Comparison of ENCODE assay signal across 8 mouse cellular contexts in genomic region chr1:85895391-85895837, GRCm38 (mm10). TPM values are rescaled to one million over a fixed set of nuclear protein-coding genes. Genes with fewer than 3 reads are reported as not detected.
DNase-seq lines count a peak whose midpoint lies in the region; ATAC-seq and TF ChIP-seq lines count a peak whose summit lies in the region.

No protein-coding gene starts in this region.

- H3K4me3 ChIP-seq in intestine, embryonic 15.5 days (replicated peaks) = peak overlapping the region; percentile 84
- peak overlapping the region; percentile 82 for H3K4me3 ChIP-seq in limb, embryonic 14.5 days (replicated peaks; ENCODE audit: low read length)
- H3K4me3 ChIP-seq in midbrain, embryonic 13.5 days (replicated peaks) = peak overlapping the region; percentile 86

- 2% methylated on average over 15 of the region's 15 CpGs for WGBS in intestine, embryonic 15.5 days
- 2% methylated on average over 15 of the region's 15 CpGs for WGBS in limb, embryonic 14.5 days
- WGBS in midbrain, embryonic 13.5 days = 2% methylated on average over 15 of the region's 15 CpGs

- no peak for TF ChIP-seq POLR2A in limb, embryonic 14.5 days (IDR thresholded peaks at IDR 0.05; ENCODE audit: borderline replicate concordance, extremely low read depth, insufficient read depth, insufficient read length)

- H3K4me1 ChIP-seq in intestine, embryonic 15.5 days (replicated peaks) = peaks cover 47% of the 10 kb centered on the region
- H3K4me1 ChIP-seq in limb, embryonic 14.5 days (ENCODE audit: control insufficient read depth, insufficient read depth, low read length) = peaks cover 51% of the 10 kb centered on the region
- peaks cover 59% of the 10 kb centered on the region for H3K4me1 ChIP-seq in midbrain, embryonic 13.5 days (replicated peaks)

- H3K9ac ChIP-seq in intestine, embryonic 15.5 days = peak overlapping the region; percentile 73
- H3K9ac ChIP-seq in limb, embryonic 14.5 days (ENCODE audit: low read depth, low read length, severe bottlenecking) = peak overlapping the region; percentile 89
- peak overlapping the region; percentile 88 for H3K9ac ChIP-seq in midbrain, embryonic 13.5 days (replicated peaks)

- DNase-seq in urinary bladder, postnatal 14 days (ENCODE audit: low spot score) = peak; percentile 59
- no peak for DNase-seq in urinary bladder, postnatal 10 days (ENCODE audit: low spot score)
- DNase-seq in embryo, embryonic 10.5 days (ENCODE audit: low spot score) = peak; percentile 80
- peak; percentile 99 for DNase-seq in heart, adult 11 months
- peak; percentile 59 for DNase-seq in limb, embryonic 14.5 days (ENCODE audit: low spot score)
- DNase-seq in spleen, postnatal 10 days (ENCODE audit: low spot score in 2 of 2) = peak; percentile 26 to 72

- no peaks in the 10 kb centered on the region for H3K27me3 ChIP-seq in intestine, embryonic 15.5 days (replicated peaks)
- no peaks in the 10 kb centered on the region for H3K27me3 ChIP-seq in limb, embryonic 14.5 days (ENCODE audit: control insufficient read depth, insufficient read depth, low read length)
- H3K27me3 ChIP-seq in midbrain, embryonic 13.5 days = no peaks in the 10 kb centered on the region

- ATAC-seq in intestine, embryonic 15.5 days = peak; percentile 71
- peak; percentile 71 for ATAC-seq in limb, embryonic 14.5 days (ENCODE audit: low FRiP score, low read depth)
- ATAC-seq in midbrain, embryonic 13.5 days = peak; percentile 58

- no peaks in the 10 kb centered on the region for H3K9me3 ChIP-seq in intestine, embryonic 15.5 days
- no peaks in the 10 kb centered on the region for H3K9me3 ChIP-seq in limb, embryonic 14.5 days (ENCODE audit: control insufficient read depth, low read length)
- no peaks in the 10 kb centered on the region for H3K9me3 ChIP-seq in midbrain, embryonic 13.5 days

- H3K36me3 ChIP-seq in intestine, embryonic 15.5 days = no peaks in the 10 kb centered on the region
- H3K36me3 ChIP-seq in limb, embryonic 14.5 days (ENCODE audit: control insufficient read depth, insufficient read depth, low read length) = 0 out of 2 replicates have a peak, but pooled peaks cover 5% of the 10 kb centered on the region
- H3K36me3 ChIP-seq in midbrain, embryonic 13.5 days = no peaks in the 10 kb centered on the region

- peak overlapping the region; percentile 75 for H3K27ac ChIP-seq in intestine, embryonic 15.5 days
- H3K27ac ChIP-seq in limb, embryonic 14.5 days (replicated peaks; ENCODE audit: low read depth, low read length) = peak overlapping the region; percentile 96
- peak overlapping the region; percentile 89 for H3K27ac ChIP-seq in midbrain, embryonic 13.5 days

- H3K4me2 ChIP-seq in intestine, embryonic 15.5 days (replicated peaks) = peak overlapping the region; percentile 82
- H3K4me2 ChIP-seq in limb, embryonic 14.5 days (replicated peaks; ENCODE audit: low read depth, low read length, severe bottlenecking) = peak overlapping the region; percentile 84
- peak overlapping the region; percentile 88 for H3K4me2 ChIP-seq in midbrain, embryonic 13.5 days (replicated peaks)

RNA-seq across cellular contexts. Expression of gene Itm2c, which starts 1.3 kb away (rescaled TPM):
- polyA plus RNA-seq in intestine, embryonic 15.5 days (2015; fragmentation: Nextera tagmentation; extraction: Ambion mirVana) = 135 TPM in 2 replicates
- 213 and 289 TPM in 2 replicates for polyA plus RNA-seq in limb, embryonic 14.5 days (2012; rRNA removed)
- 181 and 197 TPM in 2 replicates for polyA plus RNA-seq in limb, embryonic 14.5 days (2014; fragmentation: Nextera tagmentation; extraction: Ambion mirVana)
- 179 and 201 TPM in 2 replicates for polyA plus RNA-seq in midbrain, embryonic 13.5 days (2015; fragmentation: Nextera tagmentation; extraction: Ambion mirVana)

RNA-seq across cellular contexts. Expression of gene 4933407L21Rik, which starts 32.9 kb away (rescaled TPM):
- polyA plus RNA-seq in intestine, embryonic 15.5 days (2015; fragmentation: Nextera tagmentation; extraction: Ambion mirVana) = 0.32 and 0.34 TPM in 2 replicates
- 1.2 and 1.3 TPM in 2 replicates for polyA plus RNA-seq in limb, embryonic 14.5 days (2012; rRNA removed)
- polyA plus RNA-seq in limb, embryonic 14.5 days (2014; fragmentation: Nextera tagmentation; extraction: Ambion mirVana) = 0.66 and 0.73 TPM in 2 replicates
- 6.4 and 6.5 TPM in 2 replicates for polyA plus RNA-seq in midbrain, embryonic 13.5 days (2015; fragmentation: Nextera tagmentation; extraction: Ambion mirVana)
